Mouse (Mus musculus): ENCODE data around the gene Flnb. TPM values are rescaled to one million over a fixed set of nuclear protein-coding genes. Genes with fewer than 3 reads are reported as not detected.
A peak's percentile ranks its signal among the peaks of the same experiment; 100 is the strongest.

Gene Flnb
- total RNA-seq, 2 experiments from 2014 or later = 47.4 to 50.6 TPM

GRCm38 (mm10) chr14:7938809-7939784 is 121.3 kb downstream of the Flnb start:
- no peak for DNase-seq (ENCODE audit: low spot score in 2 of 2)

GRCm38 (mm10) chr14:7941413-7941812 is 123.7 kb downstream of the Flnb start:
- DNase-seq (ENCODE audit: low spot score in 2 of 2) = no peak

GRCm38 (mm10) chr14:7943101-7943800 is 125.5 kb downstream of the Flnb start:
- no peak for DNase-seq (ENCODE audit: low spot score in 2 of 2)

GRCm38 (mm10) chr14:7943801-7944135 is 126.0 kb downstream of the Flnb start:
- no peak for DNase-seq (ENCODE audit: low spot score in 2 of 2)

- peak; percentile 36 to 38 for DNase-seq (ENCODE audit: low spot score in 2 of 2)
These were observed 126.7 kb downstream of the Flnb start for GRCm38 (mm10) chr14:7944349-7945039.

- DNase-seq (ENCODE audit: low spot score in 2 of 2) = no peak
These were observed 127.5 kb downstream of the Flnb start for GRCm38 (mm10) chr14:7945261-7945660.

GRCm38 (mm10) chr14:7951234-7951633 is 133.5 kb downstream of the Flnb start:
- DNase-seq (ENCODE audit: low spot score in 2 of 2) = no peak

- DNase-seq (ENCODE audit: low spot score in 2 of 2) = no peak
These were observed 135.0 kb downstream of the Flnb start for GRCm38 (mm10) chr14:7952610-7953254.

GRCm38 (mm10) chr14:7954071-7954471 is 136.3 kb downstream of the Flnb start:
- no peak for DNase-seq (ENCODE audit: low spot score in 2 of 2)

- no peak for DNase-seq (ENCODE audit: low spot score in 2 of 2)
These were observed 138.7 kb downstream of the Flnb start for GRCm38 (mm10) chr14:7956427-7956826.

- DNase-seq (ENCODE audit: low spot score in 2 of 2) = no peak
These were observed 139.3 kb downstream of the Flnb start, which contains the start of gene Gm45521 for GRCm38 (mm10) chr14:7957049-7957448. Gm45521 (plus strand) TSS chr14:7957288.

GRCm38 (mm10) chr14:7960616-7961015 is 142.9 kb downstream of the Flnb start:
- DNase-seq (ENCODE audit: low spot score in 2 of 2) = peak; percentile 51 to 53

GRCm38 (mm10) chr14:7961714-7962113 is 144.0 kb downstream of the Flnb start:
- DNase-seq (ENCODE audit: low spot score in 2 of 2) = no peak

GRCm38 (mm10) chr14:7962626-7963025 is 144.9 kb downstream of the Flnb start:
- DNase-seq (ENCODE audit: low spot score in 2 of 2) = no peak

GRCm38 (mm10) chr14:7963160-7963559 is 145.4 kb downstream of the Flnb start:
- DNase-seq (ENCODE audit: low spot score in 2 of 2) = no peak

GRCm38 (mm10) chr14:7964219-7964889 is 146.6 kb downstream of the Flnb start:
- peak; percentile 72 to 83 for DNase-seq (ENCODE audit: low spot score in 2 of 2)

GRCm38 (mm10) chr14:7971889-7972493 is 154.2 kb downstream of the Flnb start:
- no peak for DNase-seq (ENCODE audit: low spot score in 2 of 2)

- no peak for DNase-seq (ENCODE audit: low spot score in 2 of 2)
These were observed 156.9 kb downstream of the Flnb start for GRCm38 (mm10) chr14:7974643-7975042.

GRCm38 (mm10) chr14:7975177-7975576 is 157.4 kb downstream of the Flnb start:
- DNase-seq (ENCODE audit: low spot score in 2 of 2) = no peak

- DNase-seq (ENCODE audit: low spot score in 2 of 2) = no peak
These were observed 159.7 kb downstream of the Flnb start for GRCm38 (mm10) chr14:7977471-7977870.
